Mouse (Mus musculus) kidney, embryonic 15.5 days (tissue): Measurements from ENCODE around the gene Clec12a. TPM values are rescaled to one million over a fixed set of nuclear protein-coding genes. Genes with fewer than 3 reads are reported as not detected.

Source experiments
- ATAC-seq: fragments of 200-750 bp; cut with Nextera tagmentation; replicated peaks from 2 replicates; pipeline ENCODE4 v1.8.0; 2017; ENCODE audit warnings: moderate TSS enrichment; ENCODE audit not compliant: low FRiP score
- H3K27ac ChIP-seq: fragments of 300-500 bp; sonication (generic); 2 replicates; pipeline ENCODE4 v1.5.1; 2015; ENCODE audit warnings: mild to moderate bottlenecking, inconsistent platforms
- H3K27me3 ChIP-seq: fragments of 300-500 bp; sonication (generic); 2 replicates; pipeline ENCODE4 v1.6.1; 2015; ENCODE audit warnings: inconsistent platforms
- H3K36me3 ChIP-seq: fragments of 300-500 bp; sonication (generic); 2 replicates; pipeline ENCODE4 v1.6.1; 2015; ENCODE audit warnings: inconsistent platforms
- H3K4me1 ChIP-seq: fragments of 300-500 bp; sonication (generic); 2 replicates; pipeline ENCODE4 v1.6.1; 2015; ENCODE audit warnings: inconsistent platforms
- H3K4me2 ChIP-seq: fragments of 300-500 bp; sonication (generic); 2 replicates; pipeline ENCODE4 v1.6.1; 2015; ENCODE audit warnings: moderate library complexity, mild to moderate bottlenecking, inconsistent platforms
- H3K4me3 ChIP-seq: fragments of 300-500 bp; sonication (generic); replicated peaks from 2 replicates; pipeline ENCODE4 v1.5.1; 2015; ENCODE audit warnings: mild to moderate bottlenecking, inconsistent platforms
- H3K9ac ChIP-seq: fragments of 300-500 bp; sonication (generic); 2 replicates; pipeline ENCODE4 v1.6.1; 2015; ENCODE audit warnings: mild to moderate bottlenecking, inconsistent platforms
- H3K9me3 ChIP-seq: fragments of 300-500 bp; sonication (generic); replicated peaks from 2 replicates; pipeline ENCODE4 v1.6.1; 2016; ENCODE audit warnings: inconsistent platforms
- WGBS: fragments of 180-500 bp; shearing (Covaris S2); methylation state at CpG from one replicate; pipeline ENCODE4 v1.1.7; 2015; ENCODE audit warnings: mixed read lengths; 5-methylcytosine and 5-hydroxymethylcytosine counted together
- polyA plus RNA-seq: library from polyadenylated mRNA; unstranded; fragments of >200 nt; fragmentation: Nextera tagmentation; extraction: Ambion mirVana; gene quantifications from 2 replicates; pipeline ENCODE4 v1.2.1, GENCODE M21; 2015

Clec12a gene
- polyA plus RNA-seq, 1 experiment from 2014 or later, result 0.71 TPM

GRCm38 (mm10) chr6:129383466-129383865 is 41.0 kb downstream of the Clec12a start:
- H3K27ac ChIP-seq, result no peak overlapping the region
- ATAC-seq, result no peak
- H3K9me3 ChIP-seq, result no peaks in the 10 kb centered on the region
- no peaks in the 10 kb centered on the region for H3K36me3 ChIP-seq
- H3K4me3 ChIP-seq, result no peak overlapping the region
- no peaks in the 10 kb centered on the region for H3K27me3 ChIP-seq
- WGBS, result 74% methylated on average over 3 of the region's 3 CpGs
- no peaks in the 10 kb centered on the region for H3K4me1 ChIP-seq
- no peak overlapping the region for H3K4me2 ChIP-seq
- no peak overlapping the region for H3K9ac ChIP-seq

GRCm38 (mm10) chr6:129385000-129385399 is 42.5 kb downstream of the Clec12a start:
- Histone ChIP-seq H3K36me3 (no peaks in the 10 kb centered on the region), H3K4me1 (no peaks in the 10 kb centered on the region), H3K4me3 (no peak overlapping the region), H3K9ac (no peak overlapping the region), H3K27me3 (no peaks in the 10 kb centered on the region), H3K9me3 (no peaks in the 10 kb centered on the region), H3K27ac (no peak overlapping the region), H3K4me2 (no peak overlapping the region)
- ATAC-seq, result no peak
- 80% methylated on average over 4 of the region's 4 CpGs for WGBS

- Histone ChIP-seq H3K4me2 (no peak within 1 kb of the TSS), H3K36me3 (no peaks in the 10 kb centered on the region), H3K9ac (no peak within 1 kb of the TSS), H3K27ac (no peak within 1 kb of the TSS), H3K27me3 (no peaks in the 10 kb centered on the region), H3K9me3 (no peaks in the 10 kb centered on the region), H3K4me1 (no peaks in the 10 kb centered on the region), H3K4me3 (no peak within 1 kb of the TSS)
- ATAC-seq, result no peak
- 85% methylated on average over 2 of the region's 2 CpGs for WGBS
These were observed 43.3 kb downstream of the Clec12a start, which contains the start of gene Clec12b for GRCm38 (mm10) chr6:129385774-129386173. Gene Clec12b, minus strand, starts transcription at chr6:129385874.

- Histone ChIP-seq H3K36me3 (no peaks in the 10 kb centered on the region), H3K4me3 (no peak overlapping the region), H3K9ac (no peak overlapping the region), H3K9me3 (no peaks in the 10 kb centered on the region), H3K4me2 (no peak overlapping the region), H3K27ac (no peak overlapping the region), H3K27me3 (no peaks in the 10 kb centered on the region), H3K4me1 (0 out of 2 replicates have a peak, but pooled peaks cover 3% of the 10 kb centered on the region)
- ATAC-seq, result 0 out of 2 replicates have a peak, but pooled peaks have one; percentile 18
- 26% methylated on average over 2 of the region's 2 CpGs for WGBS
These were observed 50.7 kb downstream of the Clec12a start for GRCm38 (mm10) chr6:129393087-129393720.

GRCm38 (mm10) chr6:129393732-129394131 is 51.2 kb downstream of the Clec12a start:
- Histone ChIP-seq H3K4me1 (0 out of 2 replicates have a peak, but pooled peaks cover 3% of the 10 kb centered on the region), H3K4me3 (no peak overlapping the region), H3K27ac (no peak overlapping the region), H3K27me3 (no peaks in the 10 kb centered on the region), H3K9me3 (no peaks in the 10 kb centered on the region), H3K36me3 (no peaks in the 10 kb centered on the region), H3K9ac (no peak overlapping the region), H3K4me2 (no peak overlapping the region)
- 0 out of 2 replicates have a peak, but pooled peaks have one; percentile 64 for ATAC-seq
- 78% methylated on average over 6 of the region's 6 CpGs for WGBS

GRCm38 (mm10) chr6:129396997-129397396 is 54.5 kb downstream of the Clec12a start, which contains the start of gene Clec1b:
Gene Clec1b, plus strand, starts transcription at chr6:129397297.
- Histone ChIP-seq H3K4me1 (peaks cover 10% of the 10 kb centered on the region; the same call in 1 of the 2 replicates), H3K9ac (no peak within 1 kb of the TSS), H3K4me2 (no peak within 1 kb of the TSS), H3K36me3 (no peaks in the 10 kb centered on the region), H3K27ac (peak within 1 kb of the TSS; percentile 58), H3K27me3 (no peaks in the 10 kb centered on the region), H3K4me3 (no peak within 1 kb of the TSS), H3K9me3 (no peaks in the 10 kb centered on the region)
- WGBS, result 70% methylated on average over 8 of the region's 8 CpGs
- no peak for ATAC-seq

GRCm38 (mm10) chr6:129399945-129400344 is 57.5 kb downstream of the Clec12a start:
- peaks cover 10% of the 10 kb centered on the region; the same call in 1 of the 2 replicates for H3K4me1 ChIP-seq
- 50% methylated on average over 6 of the region's 6 CpGs for WGBS
- H3K36me3 ChIP-seq, result no peaks in the 10 kb centered on the region
- H3K27ac ChIP-seq, result peak overlapping the region; percentile 27; the same call in 1 of the 2 replicates
- no peaks in the 10 kb centered on the region for H3K27me3 ChIP-seq
- no peak overlapping the region for H3K4me3 ChIP-seq
- no peaks in the 10 kb centered on the region for H3K9me3 ChIP-seq
- ATAC-seq, result 0 out of 2 replicates have a peak, but pooled peaks have one; percentile 33
- H3K4me2 ChIP-seq, result no peak overlapping the region
- no peak overlapping the region for H3K9ac ChIP-seq

- ATAC-seq, result no peak
- Histone ChIP-seq H3K4me1 (peaks cover 10% of the 10 kb centered on the region; the same call in 1 of the 2 replicates), H3K27ac (no peak overlapping the region), H3K27me3 (no peaks in the 10 kb centered on the region), H3K4me3 (no peak overlapping the region), H3K4me2 (no peak overlapping the region), H3K36me3 (no peaks in the 10 kb centered on the region), H3K9me3 (no peaks in the 10 kb centered on the region), H3K9ac (no peak overlapping the region)
- WGBS, result 95% methylated on average over 2 of the region's 2 CpGs
These were observed 59.9 kb downstream of the Clec12a start for GRCm38 (mm10) chr6:129402404-129402803.

- WGBS, result 56% methylated on average over 6 of the region's 6 CpGs
- H3K4me3 ChIP-seq, result no peak overlapping the region
These were observed 60.9 kb downstream of the Clec12a start for GRCm38 (mm10) chr6:129403391-129403790.

GRCm38 (mm10) chr6:129405999-129406398 is 63.5 kb downstream of the Clec12a start:
- Histone ChIP-seq H3K4me1 (no peaks in the 10 kb centered on the region), H3K4me2 (no peak overlapping the region), H3K9me3 (no peaks in the 10 kb centered on the region), H3K27me3 (no peaks in the 10 kb centered on the region), H3K36me3 (no peaks in the 10 kb centered on the region), H3K27ac (no peak overlapping the region), H3K4me3 (no peak overlapping the region), H3K9ac (no peak overlapping the region)
- no peak for ATAC-seq

More at GRCm38 (mm10) chr6:129403391-129403790, 60.9 kb downstream of the Clec12a start:
- no peaks in the 10 kb centered on the region for H3K36me3 ChIP-seq
- H3K4me2 ChIP-seq, result no peak overlapping the region
- no peak for ATAC-seq
- no peaks in the 10 kb centered on the region for H3K9me3 ChIP-seq
- no peak overlapping the region for H3K27ac ChIP-seq
- H3K4me1 ChIP-seq, result peaks cover 7% of the 10 kb centered on the region; the same call in 1 of the 2 replicates
- H3K27me3 ChIP-seq, result no peaks in the 10 kb centered on the region
- H3K9ac ChIP-seq, result no peak overlapping the region

GRCm38 (mm10) chr6:129407324-129407723 is 64.8 kb downstream of the Clec12a start:
- no peaks in the 10 kb centered on the region for H3K36me3 ChIP-seq
- H3K27me3 ChIP-seq, result no peaks in the 10 kb centered on the region
- WGBS, result 37% methylated on average over 2 of the region's 2 CpGs
- ATAC-seq, result no peak
- no peak overlapping the region for H3K9ac ChIP-seq
- H3K4me1 ChIP-seq, result no peaks in the 10 kb centered on the region
- no peaks in the 10 kb centered on the region for H3K9me3 ChIP-seq
- no peak overlapping the region for H3K4me2 ChIP-seq
- H3K27ac ChIP-seq, result peak overlapping the region; percentile 59
- H3K4me3 ChIP-seq, result no peak overlapping the region

GRCm38 (mm10) chr6:129408562-129408961 is 66.1 kb downstream of the Clec12a start, which contains the start of gene Clec9a:
Gene Clec9a, plus strand, starts transcription at chr6:129408862.
- no peak within 1 kb of the TSS for H3K4me2 ChIP-seq
- H3K9me3 ChIP-seq, result no peaks in the 10 kb centered on the region
- 84% methylated on average over 2 of the region's 2 CpGs for WGBS
- no peak within 1 kb of the TSS for H3K4me3 ChIP-seq
- no peaks in the 10 kb centered on the region for H3K36me3 ChIP-seq
- H3K27me3 ChIP-seq, result no peaks in the 10 kb centered on the region
- H3K9ac ChIP-seq, result no peak within 1 kb of the TSS
- no peak for ATAC-seq
- no peak within 1 kb of the TSS for H3K27ac ChIP-seq
- no peaks in the 10 kb centered on the region for H3K4me1 ChIP-seq
